In genomic region chr2:155698443-155698842, GRCm38 (mm10) we compare ENCODE assay signal across 14 mouse cellular contexts. TPM values are rescaled to one million over a fixed set of nuclear protein-coding genes. Genes with fewer than 3 reads are reported as not detected.
"Had no signal": no experiment of that assay in that cellular context is flagged by ENCODE, and none has a peak within 500 bp of the region (broad histone marks: within the 10 kb centered on the region; RNA-seq: fewer than 3 reads in every experiment).

No protein-coding gene starts in this region.

RNA-seq across cellular contexts. Expression of gene Gm17581, which starts 37.2 kb away (rescaled TPM):
- total RNA-seq: neutrophil, adult 5-6 weeks had no signal
- polyA plus RNA-seq: neural tube, embryonic 13.5 days; neural tube, embryonic 14.5 days; neural tube, embryonic 15.5 days; small intestine, adult 2 months; spleen, adult 2 months; stomach, embryonic 14.5 days; stomach, embryonic 15.5 days; stomach, embryonic 16.5 days; stomach, postnatal 0 days; testis, adult 2 months; thymus, adult 2 months; thymus, postnatal 0 days; urinary bladder, adult 2 months had no signal

RNA-seq across cellular contexts. Expression of gene Procr, which starts 52.5 kb away (rescaled TPM):
- total RNA-seq: neutrophil, adult 5-6 weeks had no signal
